Mouse (Mus musculus) liver, embryonic 16.5 days (tissue): Measurements from ENCODE around the gene Sox5. TPM values are rescaled to one million over a fixed set of nuclear protein-coding genes. Genes with fewer than 3 reads are reported as not detected.

ENCODE experiments used
- ATAC-seq: fragments of 200-750 bp; cut with Nextera tagmentation; 2 replicates; pipeline ENCODE4 v1.8.0; 2017; ENCODE audit warnings: low read depth, mild to moderate bottlenecking, moderate number of reproducible peaks, moderate library complexity
- H3K27ac ChIP-seq: fragments of 300-500 bp; sonication (generic); 2 replicates; pipeline ENCODE4 v1.5.1; 2014; ENCODE audit warnings: mild to moderate bottlenecking, low read length
- H3K27me3 ChIP-seq: fragments of 300-500 bp; sonication (generic); 2 replicates; pipeline ENCODE4 v1.6.1; 2014; ENCODE audit warnings: low read depth, low read length, mixed read lengths; ENCODE audit not compliant: control insufficient read depth, insufficient read depth
- H3K36me3 ChIP-seq: fragments of 300-500 bp; sonication (generic); 2 replicates; pipeline ENCODE4 v1.6.1; 2014; ENCODE audit warnings: mild to moderate bottlenecking; ENCODE audit not compliant: control insufficient read depth, insufficient read depth
- H3K4me1 ChIP-seq: fragments of 300-500 bp; sonication (generic); 2 replicates; pipeline ENCODE4 v1.6.1; 2014; ENCODE audit warnings: low read depth, low read length, mixed read lengths; ENCODE audit not compliant: control insufficient read depth
- H3K4me2 ChIP-seq: fragments of 300-500 bp; sonication (generic); 2 replicates; pipeline ENCODE4 v1.6.1; 2014; ENCODE audit warnings: low read depth, low read length, mixed read lengths
- H3K4me3 ChIP-seq: fragments of 300-500 bp; sonication (generic); 2 replicates; pipeline ENCODE4 v1.5.1; 2014; ENCODE audit warnings: low read depth, mild to moderate bottlenecking, low read length
- H3K9ac ChIP-seq: fragments of 300-500 bp; sonication (generic); 2 replicates; pipeline ENCODE4 v1.6.1; 2014; ENCODE audit warnings: low read depth, low read length
- H3K9me3 ChIP-seq: fragments of 300-500 bp; sonication (generic); replicated peaks from 2 replicates; pipeline ENCODE4 v1.6.1; 2016; ENCODE audit warnings: low read length; ENCODE audit not compliant: control insufficient read depth
- WGBS: fragments of 180-500 bp; shearing (Covaris S2); extraction: QIAGEN DNeasy Blood & Tissue Kit; methylation state at CpG from one replicate; pipeline ENCODE4 v1.1.7; 2014; ENCODE audit not compliant: insufficient replicate concordance; 5-methylcytosine and 5-hydroxymethylcytosine counted together
- polyA plus RNA-seq: library from polyadenylated mRNA; unstranded; fragments of >200 nt; fragmentation: Nextera tagmentation; extraction: Ambion mirVana; gene quantifications from 2 replicates; pipeline ENCODE4 v1.2.1, GENCODE M21; 2015

Gene Sox5
- polyA plus RNA-seq, 1 experiment from 2014 or later = 7.5 TPM

- Histone ChIP-seq H3K9me3 (no peaks in the 10 kb centered on the region), H3K4me1 (no peaks in the 10 kb centered on the region), H3K27ac (no peak overlapping the region), H3K36me3 (no peaks in the 10 kb centered on the region), H3K9ac (no peak overlapping the region), H3K4me2 (no peak overlapping the region), H3K4me3 (no peak overlapping the region), H3K27me3 (no peaks in the 10 kb centered on the region)
- 26% methylated on average over 1 of the region's 1 CpGs for WGBS
- no peak for ATAC-seq
Measured at GRCm38 (mm10) chr6:144086096-144086810, 695.5 kb downstream of the Sox5 start.

GRCm38 (mm10) chr6:144082297-144082696 is 699.5 kb downstream of the Sox5 start:
- Histone ChIP-seq H3K4me3 (no peak overlapping the region), H3K4me2 (no peak overlapping the region), H3K27me3 (no peaks in the 10 kb centered on the region), H3K4me1 (no peaks in the 10 kb centered on the region), H3K9ac (no peak overlapping the region), H3K9me3 (no peaks in the 10 kb centered on the region), H3K36me3 (no peaks in the 10 kb centered on the region), H3K27ac (no peak overlapping the region)
- ATAC-seq = no peak
- WGBS = 81% methylated on average over 9 of the region's 9 CpGs

- H3K36me3 ChIP-seq = no peaks in the 10 kb centered on the region
- WGBS = 63% methylated on average over 7 of the region's 7 CpGs
- no peak overlapping the region for H3K9ac ChIP-seq
- no peak overlapping the region for H3K4me2 ChIP-seq
- no peak for ATAC-seq
- H3K4me3 ChIP-seq = no peak overlapping the region
- H3K4me1 ChIP-seq = no peaks in the 10 kb centered on the region
- no peak overlapping the region for H3K27ac ChIP-seq
- no peaks in the 10 kb centered on the region for H3K9me3 ChIP-seq
- H3K27me3 ChIP-seq = no peaks in the 10 kb centered on the region
Measured at GRCm38 (mm10) chr6:144077826-144078225, 704.0 kb downstream of the Sox5 start.

DNA sequence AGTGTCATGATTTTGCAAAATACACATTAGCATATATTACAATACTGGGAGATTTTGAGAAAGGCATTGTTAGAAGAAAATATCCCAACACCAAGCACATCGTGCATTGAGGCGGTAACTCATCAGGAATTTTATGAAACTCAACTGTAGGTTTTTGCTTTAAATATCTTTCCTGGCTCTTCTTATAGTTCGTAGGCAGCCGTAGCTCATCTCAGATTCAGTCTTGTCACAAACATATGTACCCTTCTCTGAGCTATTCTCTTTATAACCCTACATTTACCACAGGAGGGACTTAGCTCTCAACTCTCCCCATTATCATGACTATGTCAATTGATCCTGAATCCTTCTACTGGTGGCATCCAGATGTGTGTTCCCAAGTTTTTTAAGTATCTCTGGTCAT is 705.4 kb downstream of the Sox5 start:
- H3K4me3 ChIP-seq = no peak overlapping the region
- WGBS = 77% methylated on average over 4 of the region's 4 CpGs
- no peak overlapping the region for H3K27ac ChIP-seq
- no peaks in the 10 kb centered on the region for H3K27me3 ChIP-seq
- H3K4me2 ChIP-seq = no peak overlapping the region
- H3K36me3 ChIP-seq = no peaks in the 10 kb centered on the region
- no peak overlapping the region for H3K9ac ChIP-seq
- ATAC-seq = no peak
- no peaks in the 10 kb centered on the region for H3K4me1 ChIP-seq
- no peaks in the 10 kb centered on the region for H3K9me3 ChIP-seq

GRCm38 (mm10) chr6:144075327-144075941 is 706.3 kb downstream of the Sox5 start:
- no peak for ATAC-seq
- no peak overlapping the region for H3K4me3 ChIP-seq
- no peak overlapping the region for H3K4me2 ChIP-seq

DNA sequence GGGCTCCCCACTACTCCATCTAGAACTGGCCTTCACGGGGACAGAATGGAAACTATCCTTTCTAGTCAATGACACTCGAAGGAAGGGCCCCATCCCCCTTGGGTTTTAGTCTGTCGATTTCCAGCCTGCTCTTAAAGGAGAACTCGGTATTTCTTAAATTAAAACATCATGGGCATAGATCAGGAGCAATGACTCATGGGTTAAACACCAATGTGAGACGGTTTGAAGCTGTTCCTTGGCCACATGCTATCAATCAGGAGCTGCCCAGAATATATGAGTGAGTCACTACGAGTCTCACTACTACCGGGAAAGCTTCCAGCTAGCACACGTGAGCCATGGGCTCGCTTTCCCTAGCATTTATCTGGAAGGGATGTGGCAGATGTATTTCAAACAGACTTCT is 707.0 kb downstream of the Sox5 start:
- no peak for ATAC-seq

More at GRCm38 (mm10) chr6:144075327-144075941, 706.3 kb downstream of the Sox5 start:
- Histone ChIP-seq H3K27me3 (no peaks in the 10 kb centered on the region), H3K9me3 (no peaks in the 10 kb centered on the region), H3K36me3 (no peaks in the 10 kb centered on the region), H3K4me1 (no peaks in the 10 kb centered on the region), H3K9ac (no peak overlapping the region), H3K27ac (no peak overlapping the region)
- 64% methylated on average over 12 of the region's 12 CpGs for WGBS

DNA sequence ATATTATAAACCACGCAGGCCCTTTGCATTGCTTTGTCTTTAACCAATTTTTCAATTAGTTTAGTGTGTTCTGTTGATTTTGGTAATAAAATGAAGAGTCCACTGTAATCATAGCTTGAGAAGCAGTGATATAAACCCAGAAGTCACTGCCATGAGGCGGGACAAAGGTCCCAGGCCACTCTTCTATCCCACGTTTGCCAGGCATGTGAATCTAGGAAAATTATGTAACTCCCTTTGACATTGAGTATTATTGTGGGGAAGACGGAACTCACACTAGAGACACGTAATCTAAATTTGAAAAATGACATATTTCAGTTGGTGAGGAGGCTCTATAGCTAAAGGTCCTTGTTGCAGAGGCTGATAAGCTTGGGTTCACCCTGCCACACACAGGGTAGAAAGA is 711.3 kb downstream of the Sox5 start:
- H3K4me1 ChIP-seq = no peaks in the 10 kb centered on the region
- WGBS = 52% methylated on average over 5 of the region's 5 CpGs
- no peak for ATAC-seq
- H3K4me3 ChIP-seq = no peak overlapping the region
- no peak overlapping the region for H3K9ac ChIP-seq
- H3K27ac ChIP-seq = no peak overlapping the region
- H3K27me3 ChIP-seq = no peaks in the 10 kb centered on the region
- no peaks in the 10 kb centered on the region for H3K36me3 ChIP-seq
- no peaks in the 10 kb centered on the region for H3K9me3 ChIP-seq
- no peak overlapping the region for H3K4me2 ChIP-seq

More for the DNA sequence above, 707.0 kb downstream of the Sox5 start:
- Histone ChIP-seq H3K9ac (no peak overlapping the region), H3K27ac (no peak overlapping the region), H3K9me3 (no peaks in the 10 kb centered on the region), H3K27me3 (no peaks in the 10 kb centered on the region), H3K4me1 (no peaks in the 10 kb centered on the region), H3K4me3 (no peak overlapping the region), H3K36me3 (no peaks in the 10 kb centered on the region), H3K4me2 (no peak overlapping the region)
- 56% methylated on average over 9 of the region's 9 CpGs for WGBS

DNA sequence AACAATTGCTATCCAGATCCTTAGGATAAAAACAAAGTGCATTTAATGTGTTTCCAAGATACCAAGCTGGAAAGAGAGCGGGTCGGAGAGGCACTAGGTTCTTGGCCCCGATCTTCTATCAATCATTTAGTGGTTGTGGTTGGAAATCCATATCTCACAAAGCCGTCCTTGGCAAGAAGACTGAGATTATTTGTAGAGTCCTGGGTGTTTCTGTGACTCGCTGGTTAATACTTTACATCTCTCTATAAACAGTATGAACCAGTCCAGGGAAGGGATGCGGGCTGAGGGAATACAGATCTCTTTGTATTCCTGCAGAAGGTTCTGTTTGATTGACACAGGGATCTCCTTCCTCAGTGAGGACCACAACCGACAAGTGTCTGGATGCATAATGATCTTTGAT is 714.3 kb downstream of the Sox5 start:
- no peak overlapping the region for H3K27ac ChIP-seq
- ATAC-seq = no peak
- WGBS = 60% methylated on average over 7 of the region's 7 CpGs

GRCm38 (mm10) chr6:144062428-144062827 is 719.3 kb downstream of the Sox5 start:
- Histone ChIP-seq H3K4me1 (no peaks in the 10 kb centered on the region), H3K27ac (no peak overlapping the region), H3K27me3 (no peaks in the 10 kb centered on the region), H3K4me2 (no peak overlapping the region), H3K36me3 (no peaks in the 10 kb centered on the region), H3K9me3 (no peaks in the 10 kb centered on the region), H3K4me3 (no peak overlapping the region), H3K9ac (no peak overlapping the region)
- WGBS = 75% methylated on average over 8 of the region's 8 CpGs
- ATAC-seq = no peak

More for the DNA sequence above, 714.3 kb downstream of the Sox5 start:
- Histone ChIP-seq H3K9me3 (no peaks in the 10 kb centered on the region), H3K4me1 (no peaks in the 10 kb centered on the region), H3K36me3 (no peaks in the 10 kb centered on the region), H3K27me3 (no peaks in the 10 kb centered on the region), H3K9ac (no peak overlapping the region), H3K4me3 (no peak overlapping the region), H3K4me2 (no peak overlapping the region)
